Mouse (Mus musculus): ENCODE measurements around the gene Macf1.

The Macf1 gene

GRCm38 (mm10) chr4:123407792-123408191 is 276.4 kb downstream of the Macf1 start:
- DNase-seq (ENCODE audit: low spot score), result no peak

GRCm38 (mm10) chr4:123404056-123404455 is 280.1 kb downstream of the Macf1 start:
- no peak for DNase-seq (ENCODE audit: low spot score)

- DNase-seq (ENCODE audit: low spot score), result no peak
Measured at GRCm38 (mm10) chr4:123402244-123402643, 281.9 kb downstream of the Macf1 start.

GRCm38 (mm10) chr4:123401265-123401664 is 282.9 kb downstream of the Macf1 start:
- DNase-seq (ENCODE audit: low spot score), result no peak

- DNase-seq (ENCODE audit: low spot score), result no peak
Measured at GRCm38 (mm10) chr4:123397643-123398434, 286.3 kb downstream of the Macf1 start.

- DNase-seq (ENCODE audit: low spot score), result no peak
Measured at GRCm38 (mm10) chr4:123397049-123397448, 287.1 kb downstream of the Macf1 start.

GRCm38 (mm10) chr4:123395435-123396000 is 288.6 kb downstream of the Macf1 start:
- no peak for DNase-seq (ENCODE audit: low spot score)

- DNase-seq (ENCODE audit: low spot score), result no peak
Measured at GRCm38 (mm10) chr4:123394878-123395277, 289.3 kb downstream of the Macf1 start.

- no peak for DNase-seq (ENCODE audit: low spot score)
Measured at GRCm38 (mm10) chr4:123394269-123394668, 289.9 kb downstream of the Macf1 start.

- no peak for DNase-seq (ENCODE audit: low spot score)
Measured at GRCm38 (mm10) chr4:123393004-123393403, 291.2 kb downstream of the Macf1 start.

- DNase-seq (ENCODE audit: low spot score), result no peak
Measured at GRCm38 (mm10) chr4:123392187-123392586, 292.0 kb downstream of the Macf1 start.

- no peak for DNase-seq (ENCODE audit: low spot score)
Measured at GRCm38 (mm10) chr4:123385028-123385427, 299.1 kb downstream of the Macf1 start.

GRCm38 (mm10) chr4:123383173-123383572 is 301.0 kb downstream of the Macf1 start:
- peak; percentile 72 for DNase-seq (ENCODE audit: low spot score)

GRCm38 (mm10) chr4:123382051-123382450 is 302.1 kb downstream of the Macf1 start:
- DNase-seq (ENCODE audit: low spot score), result no peak

GRCm38 (mm10) chr4:123381598-123381997 is 302.6 kb downstream of the Macf1 start:
- no peak for DNase-seq (ENCODE audit: low spot score)

GRCm38 (mm10) chr4:123376031-123376430 is 308.1 kb downstream of the Macf1 start:
- no peak for DNase-seq (ENCODE audit: low spot score)

GRCm38 (mm10) chr4:123374316-123375008 is 309.7 kb downstream of the Macf1 start:
- DNase-seq (ENCODE audit: low spot score), result no peak

- DNase-seq (ENCODE audit: low spot score), result no peak
Measured at GRCm38 (mm10) chr4:123363555-123363954, 320.6 kb downstream of the Macf1 start.

- no peak for DNase-seq (ENCODE audit: low spot score)
Measured at GRCm38 (mm10) chr4:123360771-123361170, 323.4 kb downstream of the Macf1 start.

- DNase-seq (ENCODE audit: low spot score), result no peak
Measured at GRCm38 (mm10) chr4:123358613-123359012, 325.5 kb downstream of the Macf1 start.

- DNase-seq (ENCODE audit: low spot score), result no peak
Measured at GRCm38 (mm10) chr4:123355941-123356340, 328.2 kb downstream of the Macf1 start.

- DNase-seq (ENCODE audit: low spot score), result no peak
Measured at GRCm38 (mm10) chr4:123353271-123353877, 330.8 kb downstream of the Macf1 start.

- DNase-seq (ENCODE audit: low spot score), result no peak
Measured at GRCm38 (mm10) chr4:123343471-123343789, 340.7 kb downstream of the Macf1 start.
